Mouse (Mus musculus) cerebellum, postnatal 25 days (tissue): Measurements from ENCODE around the gene Lmnb2.
A peak's percentile ranks its signal among the peaks of the same experiment; 100 is the strongest.

ENCODE experiments used
- DNase-seq, 2 experiments: peaks; one replicate each; pipeline ENCODE4 v3.0.0; 2021; ENCODE audit warnings: mixed read lengths in 2 of 2

Gene Lmnb2

DNA sequence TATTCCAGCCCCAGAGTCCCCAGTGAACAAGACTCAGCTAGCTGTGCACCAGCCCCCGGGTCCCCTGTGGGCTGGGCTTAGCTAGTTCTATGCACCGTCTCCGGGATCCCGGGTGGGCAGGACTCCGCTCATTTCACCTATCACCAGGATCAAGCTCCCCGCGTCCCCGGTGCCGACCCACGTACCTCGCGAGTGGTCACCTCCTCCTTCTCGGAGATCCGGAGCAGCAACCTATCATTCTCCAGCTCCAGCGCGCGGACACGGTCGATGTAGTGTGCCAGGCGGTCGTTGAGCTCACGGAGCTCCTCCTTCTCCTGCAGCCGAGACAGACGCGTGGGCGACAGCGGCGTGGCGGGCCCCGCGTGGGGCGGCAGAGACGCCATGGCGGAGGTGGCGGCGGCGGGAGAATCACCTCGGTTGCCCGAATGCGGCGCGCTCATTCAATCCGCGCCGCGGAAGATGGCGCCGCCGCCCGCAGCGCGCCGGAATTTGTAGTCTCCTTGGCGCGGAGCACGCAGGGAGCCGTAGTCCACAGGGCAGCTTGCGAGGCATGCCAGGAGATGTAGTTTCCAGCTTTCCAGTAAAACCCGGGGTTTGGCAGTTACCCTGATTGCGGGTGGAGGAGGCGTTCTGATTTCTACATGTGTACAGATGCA is at the start of gene Lmnb2:
Lmnb2 (minus strand) TSS at position 467 of the 656 bp plus-strand sequence.
- DNase-seq, result peak; percentile 90 to 93

DNA sequence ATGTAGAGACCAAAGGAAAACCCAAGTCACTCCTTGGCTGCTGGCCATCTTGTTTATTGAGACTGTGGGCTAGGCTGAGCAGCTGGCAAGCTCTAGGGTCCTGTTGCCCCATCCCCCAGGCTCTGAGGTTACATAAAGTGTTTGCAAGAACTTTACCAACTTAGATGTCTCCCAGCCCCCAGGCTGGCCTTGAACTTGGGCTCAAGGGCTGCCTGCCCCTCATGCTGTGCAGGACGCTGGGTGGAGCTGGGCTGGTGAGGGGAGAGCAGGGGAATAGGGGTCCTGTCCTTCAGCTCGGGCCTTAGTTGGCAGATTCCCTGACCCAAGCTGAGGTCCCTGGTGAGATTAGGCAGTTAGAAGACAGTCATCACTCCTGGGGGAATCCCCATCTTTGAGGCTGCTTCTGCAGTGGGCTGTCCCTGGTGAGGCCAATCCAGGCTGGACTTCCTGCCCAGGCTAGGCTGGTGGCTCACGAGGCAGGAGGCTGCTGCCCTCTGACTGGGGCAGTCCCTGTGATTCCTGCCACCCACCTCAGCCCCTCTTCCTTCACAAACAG is 49.1 kb upstream of the Lmnb2 start:
- no peak for DNase-seq

DNA sequence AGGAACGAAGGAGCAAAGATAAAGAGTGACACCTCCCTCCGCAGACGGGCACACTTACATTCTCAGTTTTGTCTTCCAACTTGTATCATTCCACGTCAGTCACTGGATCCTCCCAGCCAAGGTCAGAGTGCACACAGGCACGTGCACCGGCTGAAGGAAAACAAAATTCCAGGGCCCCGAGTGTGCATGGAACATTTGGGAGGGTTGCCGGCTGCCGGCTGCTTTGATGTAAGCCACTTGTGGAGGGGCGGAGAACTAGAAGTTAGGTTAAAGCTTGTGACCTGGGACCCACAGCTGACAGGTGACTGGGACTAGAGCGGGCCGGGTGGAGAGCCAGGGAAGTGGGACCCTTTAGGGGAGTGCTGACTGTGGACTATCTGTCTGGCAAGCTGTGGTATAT is 48.3 kb upstream of the Lmnb2 start:
- DNase-seq, result no peak

DNA sequence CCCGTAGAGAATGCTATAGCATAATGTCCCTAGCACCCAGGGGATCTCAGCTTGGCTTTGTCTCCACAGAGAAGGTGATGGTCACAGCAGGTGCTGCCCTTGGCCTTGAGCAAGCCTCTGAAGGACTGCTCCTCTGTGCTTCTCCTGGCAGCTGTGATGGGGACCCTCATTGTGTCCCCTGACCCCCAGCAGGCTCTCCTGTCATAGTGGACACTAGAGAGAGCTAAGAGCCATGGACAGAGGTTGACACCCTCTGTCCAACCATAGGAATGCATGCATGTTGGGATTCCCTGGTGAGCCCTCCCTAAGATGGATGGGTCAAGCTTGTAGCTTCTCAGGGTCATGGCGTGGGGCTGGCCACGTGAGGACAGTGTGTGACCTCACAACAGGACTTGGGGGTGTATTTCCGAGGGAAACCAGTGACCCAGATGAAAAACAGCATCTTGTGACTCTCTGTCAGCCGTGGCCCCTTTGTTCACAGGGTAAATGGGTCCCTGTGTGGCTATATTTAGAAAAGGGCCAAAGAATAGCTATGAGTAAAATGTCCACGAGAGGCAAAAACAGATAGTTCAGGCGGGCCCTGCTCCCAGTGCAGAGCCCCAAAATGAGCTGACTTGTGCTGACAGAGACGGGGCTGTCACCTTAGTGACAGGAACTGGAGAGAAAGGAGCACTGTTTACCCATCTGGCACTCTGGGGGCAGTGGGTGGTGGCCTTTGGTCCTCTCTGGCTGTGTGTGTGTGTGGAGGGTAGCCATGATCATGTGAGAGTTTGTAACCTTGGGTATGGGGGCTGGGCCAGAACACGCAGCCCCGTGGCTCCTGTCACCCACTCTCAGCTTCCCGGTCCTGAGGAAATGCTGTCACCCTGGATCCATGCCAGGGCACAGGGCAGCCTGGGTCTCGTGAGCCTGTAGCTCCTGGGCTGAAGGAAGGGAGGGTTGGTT is 45.3 kb upstream of the Lmnb2 start:
- DNase-seq, result peak in 1 of 2 experiments; percentile 44

DNA sequence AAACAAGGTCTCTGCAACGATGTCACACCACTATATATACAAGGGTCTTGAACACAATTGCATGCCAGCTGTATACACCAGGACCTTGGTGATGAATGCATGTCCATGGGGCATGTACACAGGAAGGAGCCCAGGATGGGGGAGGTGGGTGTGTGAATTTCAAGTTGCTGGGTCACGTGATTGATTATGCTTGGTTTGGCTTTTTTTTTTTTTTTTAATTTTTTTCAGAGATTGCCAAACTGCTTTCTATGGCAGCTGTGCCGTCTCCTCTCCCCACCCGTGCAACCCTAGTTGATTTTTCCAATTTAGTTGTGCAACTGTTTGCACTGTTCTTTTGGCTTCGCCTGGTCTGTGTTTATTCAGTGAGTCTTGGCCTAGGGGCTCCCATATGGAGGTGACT is 44.5 kb upstream of the Lmnb2 start:
- no peak for DNase-seq

DNA sequence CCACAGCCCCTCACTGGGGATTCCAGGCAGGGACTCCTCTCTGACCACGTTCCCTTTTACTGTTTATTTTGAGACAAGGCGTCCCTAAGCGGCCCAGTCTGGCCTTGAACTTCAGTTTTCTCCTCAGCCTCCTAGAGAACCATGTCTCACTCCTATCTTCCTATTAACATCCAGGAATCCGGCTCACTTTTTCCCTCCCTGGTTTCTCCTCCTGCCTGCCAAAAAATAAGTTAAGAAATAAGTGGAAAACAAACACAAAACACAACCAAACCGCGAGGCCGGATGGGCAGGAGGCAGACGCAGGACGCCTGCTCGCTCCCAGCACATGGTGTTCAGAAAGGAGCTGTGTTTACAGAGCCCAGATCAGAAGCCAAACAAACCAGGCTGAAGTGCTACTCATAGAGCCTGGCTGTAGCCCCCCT is 44.0 kb upstream of the Lmnb2 start:
- no peak for DNase-seq

DNA sequence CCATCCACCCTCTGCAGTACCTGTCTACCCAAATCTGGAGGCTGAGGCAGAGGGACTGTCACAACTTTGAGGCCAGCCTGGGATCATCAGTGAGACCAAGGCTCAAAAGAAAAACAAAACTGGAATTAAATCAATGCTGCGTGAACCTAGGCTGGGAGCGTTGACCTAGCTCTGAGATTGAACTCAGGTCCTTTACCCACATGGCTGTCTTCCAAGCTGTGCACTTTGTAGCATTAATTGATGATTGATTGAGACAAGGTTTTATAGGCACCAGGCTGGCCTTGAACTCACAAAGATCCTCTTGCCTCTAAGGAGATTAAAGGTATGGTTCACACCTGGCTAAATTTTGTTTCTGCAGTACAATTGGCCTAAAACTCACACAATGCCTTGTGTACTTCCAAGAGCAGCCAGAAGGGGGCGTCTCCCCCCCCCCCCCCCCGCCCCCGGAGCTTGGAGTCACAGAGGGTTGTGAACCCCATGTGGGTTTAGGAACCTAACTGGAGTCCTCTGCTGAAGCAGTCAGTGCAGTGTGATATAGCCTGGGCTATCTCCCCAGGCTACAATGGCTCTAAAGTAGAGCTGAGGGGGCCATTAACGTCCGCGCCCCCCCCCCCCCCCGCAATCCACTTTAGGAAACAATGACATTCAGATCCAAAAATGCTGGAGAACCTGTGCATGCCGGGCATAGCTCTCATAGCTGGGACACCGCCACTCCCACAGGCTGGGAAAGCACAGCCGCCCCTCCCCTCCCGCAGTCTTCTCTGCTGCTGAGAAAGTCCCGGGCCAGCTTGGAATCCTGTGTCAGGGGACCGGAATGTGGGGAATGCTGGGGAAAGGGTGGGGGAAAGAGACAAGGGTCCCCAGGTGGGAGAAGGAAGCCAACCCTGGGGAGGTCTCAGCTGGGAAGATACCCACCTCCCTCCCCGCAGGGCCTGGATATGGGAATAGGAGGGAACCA is 42.8 kb upstream of the Lmnb2 start:
- DNase-seq, result no peak

DNA sequence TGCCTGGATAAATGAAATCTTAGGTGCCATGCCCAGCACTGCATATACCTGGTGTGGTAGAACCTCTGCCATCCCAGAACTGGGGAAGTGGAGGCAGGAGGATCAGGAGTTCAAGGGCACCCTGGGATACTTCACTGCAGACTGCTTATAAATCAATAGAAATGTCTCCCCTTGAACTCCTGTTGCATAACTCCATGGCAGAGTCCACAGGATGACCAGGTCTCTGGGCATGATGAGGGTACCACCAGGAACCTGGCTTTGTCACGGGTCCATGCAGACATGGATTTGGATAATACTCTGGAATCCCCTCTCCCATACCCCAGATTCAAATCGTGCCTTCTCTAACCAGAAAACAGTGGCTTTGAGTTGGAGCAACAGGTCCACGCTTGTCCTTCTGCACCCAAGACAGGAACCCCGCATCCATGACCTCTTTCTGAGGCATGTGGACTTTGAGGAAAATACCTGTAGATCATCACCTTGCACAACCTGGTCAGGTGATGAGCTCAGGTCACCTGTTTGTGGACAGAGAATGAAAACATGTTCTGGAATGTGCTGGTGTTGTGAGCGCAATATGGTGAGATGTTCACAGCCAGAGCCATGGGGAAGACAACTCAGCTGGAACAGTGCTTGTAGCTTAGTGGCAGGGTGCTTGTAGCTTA is 41.1 kb upstream of the Lmnb2 start:
- DNase-seq, result no peak

DNA sequence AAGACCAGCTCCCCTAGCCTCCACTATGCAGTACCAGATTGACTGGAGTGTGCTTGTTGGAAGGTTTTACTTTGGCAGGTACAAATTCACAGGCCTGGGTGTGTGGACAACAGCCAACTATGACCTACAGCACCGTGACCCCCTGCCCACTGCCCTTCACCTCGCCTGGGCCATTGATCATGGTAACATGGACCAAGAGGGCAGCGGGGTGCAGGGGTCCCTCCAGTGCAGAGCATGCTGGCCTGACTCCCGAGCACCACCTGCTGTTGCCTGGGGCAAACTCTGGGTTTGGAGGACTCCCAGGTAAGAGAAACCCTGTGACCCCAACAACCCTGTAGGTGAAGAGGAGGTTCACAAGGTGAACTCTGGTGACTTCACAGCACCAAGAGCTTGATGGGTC is 39.7 kb upstream of the Lmnb2 start:
- no peak for DNase-seq

DNA sequence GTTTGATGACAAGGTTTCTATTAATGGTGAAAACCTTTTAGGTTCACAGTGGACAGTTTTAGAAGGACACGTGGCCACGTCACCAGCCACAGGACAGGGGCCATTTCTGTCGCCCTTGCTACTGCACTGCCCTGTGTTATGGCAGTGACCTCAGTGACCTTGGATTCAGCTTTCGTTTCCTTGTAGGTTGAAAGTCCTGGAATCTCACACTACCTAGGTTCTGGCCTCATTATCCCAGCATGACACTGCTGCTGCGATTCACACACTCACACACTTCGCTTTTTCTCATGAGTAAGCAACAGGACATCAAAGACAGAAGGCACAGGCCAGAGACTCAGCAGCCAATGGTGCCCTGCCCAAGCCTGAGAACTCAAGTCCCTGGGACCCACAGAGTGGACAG is 38.9 kb upstream of the Lmnb2 start:
- DNase-seq, result no peak

DNA sequence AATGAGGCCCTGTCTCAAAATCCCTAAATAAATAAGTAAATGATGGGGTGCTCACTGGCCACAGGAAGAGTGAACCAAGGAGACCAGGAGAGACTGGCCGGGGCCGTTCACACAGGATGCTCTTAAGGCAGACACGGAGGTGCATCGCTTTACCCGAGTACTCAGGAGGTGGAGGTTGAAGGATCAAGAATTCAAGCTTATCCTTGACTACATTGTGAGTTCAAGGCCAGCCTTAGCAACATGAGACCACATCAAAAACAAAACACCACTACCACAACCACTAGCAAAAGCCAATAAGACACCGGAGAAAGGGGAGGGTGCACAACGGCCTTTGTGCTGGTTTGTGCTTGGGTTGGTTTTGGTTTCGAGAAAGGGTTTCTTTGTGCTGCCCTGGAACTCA is 38.3 kb upstream of the Lmnb2 start:
- no peak for DNase-seq

DNA sequence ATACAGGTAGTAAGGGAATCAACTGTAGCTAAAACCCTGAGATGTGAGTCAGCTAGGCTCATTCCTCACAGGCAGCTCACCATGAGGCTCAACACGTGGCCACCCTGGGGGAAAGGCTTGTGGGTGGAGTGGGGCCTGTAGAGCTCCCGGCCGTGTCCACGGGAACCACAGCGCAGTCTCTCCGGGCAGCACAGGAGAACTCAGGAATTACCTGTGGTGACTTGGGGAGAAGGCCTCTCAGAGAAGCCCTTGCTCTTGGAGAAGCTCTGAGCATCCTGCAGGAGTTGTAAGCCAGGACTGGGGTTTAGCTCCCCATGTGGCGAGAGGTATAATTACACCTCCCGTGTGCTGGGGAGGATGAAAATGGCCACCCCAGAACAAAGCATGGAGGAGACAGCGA is 37.5 kb upstream of the Lmnb2 start:
- peak; percentile 79 to 85 for DNase-seq

DNA sequence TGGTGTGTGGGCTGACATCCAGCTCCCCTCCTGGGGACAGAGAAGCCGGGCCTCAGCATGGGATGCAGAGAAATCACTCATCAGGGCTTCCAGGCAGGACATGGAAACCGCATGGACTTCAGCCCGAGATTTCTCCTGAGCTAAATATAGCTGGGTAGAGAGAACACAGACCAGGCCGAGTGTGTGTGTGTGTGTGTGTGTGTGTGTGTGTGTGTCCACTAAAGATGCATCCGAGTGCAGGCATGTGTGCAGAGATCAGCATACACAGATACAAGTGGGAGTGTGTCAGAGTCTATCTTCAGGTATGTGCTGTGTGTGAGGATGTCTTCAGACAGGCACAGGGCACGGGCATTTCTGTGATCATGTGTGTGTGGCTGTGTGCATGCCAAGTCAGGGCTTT is 36.8 kb upstream of the Lmnb2 start:
- peak; percentile 45 to 55 for DNase-seq

DNA sequence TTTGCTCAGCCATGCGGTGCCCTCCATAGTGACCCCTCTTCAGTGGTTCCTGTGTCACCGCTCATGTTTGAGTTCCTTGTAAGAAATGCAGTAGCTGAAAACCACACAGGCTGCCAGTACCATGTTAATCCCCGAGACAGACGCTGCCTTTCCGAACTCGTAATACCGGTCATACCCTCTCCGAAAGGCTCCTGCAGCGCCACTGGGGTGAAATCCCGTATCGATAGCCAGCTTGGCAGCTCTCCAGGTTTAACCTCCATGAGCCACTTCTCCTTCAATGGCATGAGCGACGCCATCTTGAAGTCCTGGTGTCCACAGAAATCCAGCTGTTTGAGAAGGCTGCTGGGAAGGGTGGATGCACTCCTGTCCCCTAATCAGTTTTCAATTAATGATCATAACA is 36.4 kb upstream of the Lmnb2 start:
- no peak for DNase-seq

DNA sequence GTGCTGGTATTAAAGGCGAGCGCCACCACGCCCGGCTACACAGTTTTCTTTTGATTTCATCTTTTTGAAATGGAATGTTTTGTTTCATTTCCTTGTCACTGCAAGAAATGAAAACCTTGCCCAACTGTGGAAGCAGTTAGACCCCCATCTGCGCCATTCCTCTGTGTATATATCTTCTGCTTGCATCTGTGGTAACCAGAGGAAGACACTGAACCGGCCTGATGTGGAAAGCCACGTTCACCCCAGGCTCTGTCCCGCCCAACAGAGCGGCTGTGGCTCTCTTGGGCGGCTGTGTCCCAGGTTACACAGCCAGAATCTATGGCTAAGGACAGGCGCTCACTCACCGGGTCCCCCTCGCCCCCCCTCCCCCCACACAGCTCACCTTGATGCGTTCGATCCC is 34.4 kb upstream of the Lmnb2 start:
- no peak for DNase-seq

DNA sequence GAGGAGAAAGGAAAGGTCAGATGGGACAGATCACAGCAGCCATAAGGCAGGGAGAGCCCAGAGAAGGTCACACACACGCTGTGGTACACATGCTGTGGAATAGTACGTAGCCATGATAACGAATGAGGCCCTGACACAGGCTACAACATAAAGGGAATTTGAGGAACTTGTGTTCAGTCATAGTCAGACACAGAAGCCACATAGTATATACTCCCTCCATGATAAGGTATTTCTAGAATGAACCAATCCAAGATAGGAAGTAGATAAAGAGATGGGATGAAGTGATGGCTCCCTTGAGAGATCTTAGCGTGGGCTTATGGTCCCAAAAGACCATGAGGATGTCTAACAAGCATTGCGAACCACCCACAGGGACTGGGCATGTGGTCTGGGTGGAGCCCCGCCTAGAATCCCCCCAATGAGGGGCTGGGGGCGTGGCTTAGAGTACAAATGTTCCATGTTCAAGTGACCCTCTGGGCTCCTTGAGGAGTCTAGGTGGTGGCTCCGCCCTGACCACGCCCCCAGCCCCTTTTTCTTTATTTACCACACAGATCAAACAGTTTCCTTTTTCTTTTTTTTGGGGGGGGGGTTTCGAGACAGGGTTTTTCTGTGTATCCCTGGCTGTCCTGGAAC is 33.8 kb upstream of the Lmnb2 start:
- no peak for DNase-seq

DNA sequence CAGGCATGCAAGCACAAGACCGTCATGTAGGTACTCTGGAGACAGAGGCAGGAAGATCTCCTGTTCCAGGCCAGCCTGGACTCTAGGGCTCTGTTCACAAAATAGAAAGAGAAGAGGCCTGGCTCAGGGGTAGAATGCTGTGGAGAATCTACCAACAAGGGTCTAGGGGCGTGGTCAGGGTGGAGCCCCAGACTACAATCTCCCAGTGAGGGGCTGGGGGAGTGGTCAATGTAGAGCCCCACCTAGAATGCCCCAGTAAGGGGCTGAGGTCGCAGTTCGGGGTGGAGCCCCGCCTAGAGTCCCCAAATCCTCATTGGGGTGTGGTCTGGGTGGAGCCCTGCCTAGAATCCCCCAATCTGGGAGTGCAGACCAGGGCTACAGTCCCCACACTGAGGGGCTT is 32.3 kb upstream of the Lmnb2 start:
- DNase-seq, result no peak

DNA sequence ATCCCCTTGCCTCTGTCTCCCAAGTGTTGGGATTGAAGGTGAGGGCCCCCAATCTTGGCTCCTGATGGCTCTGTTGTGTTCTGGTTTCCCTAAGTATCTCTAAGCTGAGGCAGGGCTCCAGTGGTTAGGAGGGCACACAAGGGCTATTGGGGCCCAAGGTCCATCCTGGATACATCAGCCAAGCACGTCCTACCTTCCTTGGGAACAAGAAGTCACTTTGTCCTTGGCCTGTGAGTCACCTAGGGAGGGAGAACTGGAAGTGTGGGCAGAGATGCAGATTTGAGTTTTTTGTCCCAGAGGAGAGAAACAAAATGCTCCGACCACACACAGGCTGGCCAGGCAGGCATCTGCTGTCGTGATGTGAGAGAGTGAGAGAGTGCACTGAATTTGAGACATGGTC is 31.0 kb upstream of the Lmnb2 start:
- DNase-seq, result no peak

DNA sequence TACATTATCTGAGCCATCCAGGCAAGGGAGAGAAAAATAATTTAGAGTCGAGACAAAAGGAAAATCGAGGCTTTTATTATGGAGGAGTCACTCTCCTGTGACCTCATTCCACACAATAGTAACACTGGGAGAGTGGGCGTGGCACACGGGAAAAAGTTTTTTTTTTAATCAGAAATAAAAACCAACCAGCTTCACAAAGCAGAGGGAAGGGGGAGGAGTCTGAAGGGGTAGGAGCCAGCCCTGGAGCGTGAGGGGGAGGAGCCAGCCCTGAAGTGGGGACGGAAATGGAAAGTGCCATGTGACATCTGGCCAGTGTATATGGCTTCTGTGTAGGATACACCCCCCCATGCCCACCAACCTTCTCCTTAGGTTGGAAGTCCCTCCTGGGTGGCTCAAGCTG is 30.5 kb upstream of the Lmnb2 start:
- no peak for DNase-seq

DNA sequence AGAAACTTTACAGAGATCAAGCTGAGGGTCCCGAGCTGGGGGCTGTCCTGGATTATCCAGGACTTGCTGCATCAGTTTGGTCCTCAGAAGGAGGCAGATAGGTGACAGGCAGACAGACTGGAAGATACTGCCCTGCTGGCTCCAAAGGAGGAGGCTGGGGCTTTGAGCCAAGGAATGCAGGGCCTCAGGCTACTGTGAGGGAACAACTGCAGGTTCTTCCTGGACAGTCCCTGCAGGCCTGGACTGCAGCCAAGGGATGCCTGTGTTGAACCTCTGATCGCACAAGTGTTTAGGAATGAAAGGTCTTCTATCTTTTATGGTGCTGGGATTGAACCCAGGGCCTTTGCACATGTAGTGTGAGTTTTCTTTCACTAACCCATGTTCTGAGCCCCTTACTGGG is 29.8 kb upstream of the Lmnb2 start:
- peak; percentile 43 to 66 for DNase-seq

DNA sequence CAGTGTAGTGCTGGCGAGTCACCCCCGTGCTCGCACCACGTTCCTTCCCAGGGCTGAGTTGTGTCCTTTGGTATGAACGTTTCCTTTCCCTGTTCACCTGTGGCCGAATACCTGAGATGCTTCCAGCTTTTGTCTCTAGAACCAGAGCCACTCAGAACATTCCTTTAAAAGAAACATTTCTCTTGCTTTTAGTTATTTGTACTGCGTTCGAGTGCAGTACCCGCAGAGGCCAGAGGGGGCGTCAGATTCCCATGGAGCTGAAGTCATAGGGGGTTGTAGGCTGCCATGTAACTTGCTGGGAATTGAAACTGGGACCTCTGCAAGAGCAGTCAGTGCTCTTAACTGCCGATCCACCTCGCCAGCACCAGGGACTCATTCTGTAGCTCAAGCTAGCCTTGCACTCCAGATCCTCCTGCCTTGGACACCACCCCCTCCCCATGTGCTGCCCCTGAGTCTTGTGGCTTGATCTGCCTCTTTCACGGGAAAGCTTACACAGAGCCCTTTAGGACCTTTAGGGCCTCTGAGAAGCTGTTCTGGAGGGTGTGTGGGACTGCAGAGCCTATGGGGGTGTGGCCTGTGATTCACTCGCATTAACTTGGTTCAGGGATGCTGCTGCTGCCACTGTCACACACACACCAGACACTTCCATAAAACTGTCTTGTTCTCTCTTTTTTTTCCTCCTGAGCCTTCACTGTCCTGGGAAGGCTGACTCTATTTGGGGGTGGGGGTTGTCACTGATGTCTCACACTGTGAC is 28.8 kb upstream of the Lmnb2 start:
- DNase-seq, result no peak
